Mouse (Mus musculus): Measurements from ENCODE around the gene Resf1. TPM values are rescaled to one million over a fixed set of nuclear protein-coding genes. Genes with fewer than 3 reads are reported as not detected.
A peak's percentile ranks its signal among the peaks of the same experiment; 100 is the strongest.

Gene Resf1
- polyA plus RNA-seq, 1 experiment: 8.2 TPM

- H3K4me3 ChIP-seq: no peak overlapping the region
- no peak overlapping the region for H3ac ChIP-seq (ENCODE audit: control insufficient read depth, insufficient read length)
- H3K79me2 ChIP-seq (ENCODE audit: control insufficient read depth, insufficient read depth): no peaks in the 10 kb centered on the region
- H3K27me3 ChIP-seq (ENCODE audit: control insufficient read depth, insufficient read depth, insufficient read length): no peaks in the 10 kb centered on the region
- no peak overlapping the region for H3K4me2 ChIP-seq (ENCODE audit: low read depth)
- TF ChIP-seq POLR2AphosphoS2 (IDR thresholded peaks at IDR 0.05; ENCODE audit: insufficient read length, low read depth): no peak
- no peak for TF ChIP-seq USF1 (IDR thresholded peaks at IDR 0.05; ENCODE audit: low read depth)
- TF ChIP-seq TCF12 (IDR thresholded peaks at IDR 0.05; ENCODE audit: insufficient read depth, poor library complexity, severe bottlenecking): no peak
- no peak for TF ChIP-seq MYOD1 (IDR thresholded peaks at IDR 0.05; ENCODE audit: control insufficient read depth in 1 of 3, insufficient read length in 2 of 3, low read depth in 2 of 3)
- no peak for TF ChIP-seq MYOG (IDR thresholded peaks at IDR 0.05; ENCODE audit: control insufficient read depth in 1 of 3, insufficient read depth in 1 of 3, insufficient read length in 2 of 3, low read depth in 2 of 3)
- no peak for TF ChIP-seq MAX (IDR thresholded peaks at IDR 0.05; ENCODE audit: low read depth)
- TF ChIP-seq TCF3 (IDR thresholded peaks at IDR 0.05; ENCODE audit: insufficient read length, low read depth): no peak
- no peak for TF ChIP-seq E2F4 (IDR thresholded peaks at IDR 0.05; ENCODE audit: insufficient read depth)
- H3K36me3 ChIP-seq (ENCODE audit: control insufficient read depth, insufficient read depth): no peaks in the 10 kb centered on the region
These were observed 57.2 kb downstream of the Resf1 start for GRCm38 (mm10) chr6:149366403-149366802.

- Histone ChIP-seq H3K36me3 (ENCODE audit: control insufficient read depth, insufficient read depth) (no peaks in the 10 kb centered on the region), H3ac (ENCODE audit: control insufficient read depth, insufficient read length) (no peak overlapping the region), H3K4me3 (no peak overlapping the region), H3K27me3 (ENCODE audit: control insufficient read depth, insufficient read depth, insufficient read length) (no peaks in the 10 kb centered on the region), H3K4me2 (ENCODE audit: low read depth) (peak overlapping the region; percentile 49), H3K79me2 (ENCODE audit: control insufficient read depth, insufficient read depth) (no peaks in the 10 kb centered on the region)
- TF ChIP-seq POLR2A (IDR thresholded peaks at IDR 0.05; ENCODE audit: insufficient read length, low read depth) (no peak), USF1 (IDR thresholded peaks at IDR 0.05; ENCODE audit: low read depth) (peak; percentile 38), MYOG (IDR thresholded peaks at IDR 0.05; ENCODE audit: control insufficient read depth in 1 of 3, insufficient read depth in 1 of 3, insufficient read length in 2 of 3, low read depth in 2 of 3) (no peak), REST (IDR thresholded peaks at IDR 0.05; ENCODE audit: insufficient read depth, insufficient read length) (no peak), MYOD1 (IDR thresholded peaks at IDR 0.05; ENCODE audit: control insufficient read depth in 1 of 3, insufficient read length in 2 of 3, low read depth in 2 of 3) (no peak), SRF (IDR thresholded peaks at IDR 0.05; ENCODE audit: control insufficient read depth, insufficient read length, low read depth) (no peak), TCF12 (IDR thresholded peaks at IDR 0.05; ENCODE audit: insufficient read depth, poor library complexity, severe bottlenecking) (no peak), CEBPB (IDR thresholded peaks at IDR 0.05; ENCODE audit: insufficient read depth, poor library complexity, severe bottlenecking) (no peak)
These were observed 65.8 kb downstream of the Resf1 start for GRCm38 (mm10) chr6:149374986-149375457.

GRCm38 (mm10) chr6:149383531-149383930 is 74.3 kb downstream of the Resf1 start:
- TF ChIP-seq SRF (IDR thresholded peaks at IDR 0.05; ENCODE audit: control insufficient read depth, insufficient read length, low read depth) (no peak), POLR2AphosphoS2 (IDR thresholded peaks at IDR 0.05; ENCODE audit: insufficient read length, low read depth) (no peak), TCF12 (IDR thresholded peaks at IDR 0.05; ENCODE audit: insufficient read depth, poor library complexity, severe bottlenecking) (no peak), CEBPB (IDR thresholded peaks at IDR 0.05; ENCODE audit: insufficient read depth, poor library complexity, severe bottlenecking) (no peak), MYOD1 (IDR thresholded peaks at IDR 0.05; ENCODE audit: control insufficient read depth in 1 of 3, insufficient read length in 2 of 3, low read depth in 2 of 3) (no peak), POLR2A (IDR thresholded peaks at IDR 0.05; ENCODE audit: insufficient read length, low read depth) (no peak), TCF3 (IDR thresholded peaks at IDR 0.05; ENCODE audit: insufficient read length, low read depth) (no peak), USF1 (IDR thresholded peaks at IDR 0.05; ENCODE audit: low read depth) (no peak)
- Histone ChIP-seq H3ac (ENCODE audit: control insufficient read depth, insufficient read length) (no peak overlapping the region), H3K4me2 (ENCODE audit: low read depth) (no peak overlapping the region), H3K79me2 (ENCODE audit: control insufficient read depth, insufficient read depth) (no peaks in the 10 kb centered on the region), H3K36me3 (ENCODE audit: control insufficient read depth, insufficient read depth) (no peaks in the 10 kb centered on the region), H3K4me3 (no peak overlapping the region), H3K27me3 (ENCODE audit: control insufficient read depth, insufficient read depth, insufficient read length) (no peaks in the 10 kb centered on the region)

Other genes starting within 250 kb of the Resf1 start
- 3.1 TPM for gene Dennd5b, start 207.7 kb upstream of the Resf1 start, polyA plus RNA-seq (2012; fragmentation: generic; extraction: Trizol)
- gene Gm10203, start 179.2 kb upstream of the Resf1 start, polyA plus RNA-seq (2012; fragmentation: generic; extraction: Trizol): not detected
- 7.2 TPM for gene Etfbkmt, start 169.6 kb upstream of the Resf1 start, polyA plus RNA-seq (2012; fragmentation: generic; extraction: Trizol)
- 23.2 TPM for gene Amn1, start 120.7 kb upstream of the Resf1 start, polyA plus RNA-seq (2012; fragmentation: generic; extraction: Trizol)
- 1.0 TPM for gene Bicd1, start 99.5 kb downstream of the Resf1 start, polyA plus RNA-seq (2012; fragmentation: generic; extraction: Trizol)